Mouse (Mus musculus) heart, embryonic 14.5 days (tissue): ENCODE measurements at regions not wholly inside any gene's neighbourhood (a gene's known extent, or its start where the extent isn't known, plus 50 kb on each side); places are given as distances from the start of the nearest gene placed in this dataset.

Experiments
- ATAC-seq: fragments of 200-750 bp; cut with Nextera tagmentation; 2 replicates; pipeline ENCODE4 v1.8.0; 2017; ENCODE audit warnings: low read depth, moderate TSS enrichment; ENCODE audit not compliant: insufficient number of reproducible peaks, insufficient read depth, low FRiP score
- H3K27ac ChIP-seq, 2 experiments: fragments of 200-500 bp in 1 of 2; fragments of 300-500 bp in 1 of 2; sonication (generic) in 1 of 2; replicated peaks in 1 of 2; 2 replicates each; pipeline ENCODE4 v1.5.1; 2012 to 2014; ENCODE audit warnings: low read depth in 2 of 2, low read length in 2 of 2, control low read depth in 1 of 2, mild to moderate bottlenecking in 1 of 2, mixed read lengths in 1 of 2; ENCODE audit not compliant: control insufficient read depth in 1 of 2, insufficient read depth in 1 of 2
- H3K27me3 ChIP-seq: fragments of 300-500 bp; sonication (generic); 2 replicates; pipeline ENCODE4 v1.6.1; 2014; ENCODE audit warnings: mild to moderate bottlenecking, low read length, control low read depth; ENCODE audit not compliant: control insufficient read depth, insufficient read depth
- H3K36me3 ChIP-seq: fragments of 300-500 bp; sonication (generic); 2 replicates; pipeline ENCODE4 v1.6.1; 2014; ENCODE audit warnings: mild to moderate bottlenecking, control low read depth, low read length, mixed read lengths; ENCODE audit not compliant: control insufficient read depth, insufficient read depth
- H3K4me1 ChIP-seq, 2 experiments: fragments of 200-500 bp in 1 of 2; fragments of 300-500 bp in 1 of 2; sonication (generic) in 1 of 2; 2 replicates each; pipeline ENCODE4 v1.6.1; 2012 to 2014; ENCODE audit warnings: low read length in 2 of 2, control low read depth in 1 of 2, mixed read lengths in 1 of 2; ENCODE audit not compliant: control insufficient read depth in 2 of 2, insufficient read depth in 2 of 2
- H3K4me2 ChIP-seq: fragments of 300-500 bp; sonication (generic); 2 replicates; pipeline ENCODE4 v1.6.1; 2014; ENCODE audit warnings: mild to moderate bottlenecking, low read length
- H3K4me3 ChIP-seq, 2 experiments: fragments of 200-500 bp in 1 of 2; fragments of 300-500 bp in 1 of 2; sonication (generic) in 1 of 2; 2 replicates each; pipeline ENCODE4 v1.5.1; 2012 to 2014; ENCODE audit warnings: low read length in 2 of 2, mild to moderate bottlenecking in 2 of 2, control low read depth in 1 of 2, low read depth in 1 of 2, moderate library complexity in 1 of 2; ENCODE audit not compliant: control insufficient read depth in 1 of 2, insufficient read depth in 1 of 2
- H3K9ac ChIP-seq: fragments of 300-500 bp; sonication (generic); 2 replicates; pipeline ENCODE4 v1.6.1; 2014; ENCODE audit warnings: mild to moderate bottlenecking, low read length
- H3K9me3 ChIP-seq: fragments of 300-500 bp; sonication (generic); 2 replicates; pipeline ENCODE4 v1.6.1; 2016; ENCODE audit warnings: low read length, control low read depth; ENCODE audit not compliant: control insufficient read depth
- WGBS: fragments of 180-500 bp; shearing (Covaris S2); extraction: QIAGEN DNeasy Blood & Tissue Kit; methylation state at CpG from one replicate; pipeline ENCODE4 v1.1.7; 2014; 5-methylcytosine and 5-hydroxymethylcytosine counted together

DNA sequence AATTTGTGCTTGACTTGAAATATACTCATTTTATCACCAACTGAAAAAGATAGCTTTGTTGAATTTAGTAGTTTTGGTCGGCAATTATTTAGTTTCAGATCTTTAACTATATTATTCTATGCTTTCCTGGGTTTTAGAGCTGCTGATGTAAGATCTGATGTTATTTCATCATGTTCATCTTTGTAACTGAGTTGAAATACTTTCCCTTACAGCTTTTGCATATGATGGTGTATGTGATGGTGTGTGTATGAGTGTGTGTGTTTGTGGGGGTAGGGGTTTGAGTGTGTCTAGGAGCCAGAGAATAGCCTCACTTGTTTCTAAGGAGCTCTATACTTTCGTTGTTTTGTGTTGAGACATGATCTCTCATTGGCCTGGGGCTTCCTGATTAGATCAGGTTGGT, 819.6 kb upstream of the Lrrc6 start:
- Histone ChIP-seq H3K27me3 (no peaks in the 10 kb centered on the region), H3K36me3 (no peaks in the 10 kb centered on the region), H3K27ac (no peak overlapping the region), H3K4me3 (no peak overlapping the region), H3K9ac (no peak overlapping the region), H3K9me3 (no peaks in the 10 kb centered on the region), H3K4me1 (no peaks in the 10 kb centered on the region), H3K4me2 (no peak overlapping the region)
- WGBS: 68% methylated on average over 2 of the region's 2 CpGs
- ATAC-seq: no peak

DNA sequence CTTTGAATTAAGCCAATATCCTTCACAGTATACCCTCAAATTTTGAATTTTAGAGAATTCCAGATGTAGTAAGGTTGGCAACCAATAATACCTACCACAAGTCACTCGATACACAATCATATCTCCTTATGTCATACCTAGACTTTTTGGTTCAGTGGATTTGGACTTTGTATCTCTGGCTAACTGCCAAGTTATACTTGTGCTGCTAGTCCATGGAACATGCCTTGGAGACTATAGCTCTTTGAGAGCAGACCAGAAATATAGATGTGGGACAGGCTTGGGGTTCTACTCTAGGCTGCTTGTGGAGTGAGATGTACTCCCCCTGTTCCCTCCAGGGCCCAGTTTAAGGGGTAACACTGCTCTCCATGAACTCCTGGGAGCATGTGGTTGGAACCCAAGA, 814.5 kb upstream of the Lrrc6 start:
- no peak overlapping the region for H3K4me2 ChIP-seq
- no peak overlapping the region for H3K9ac ChIP-seq
- H3K36me3 ChIP-seq: no peaks in the 10 kb centered on the region
- ATAC-seq: no peak
- H3K9me3 ChIP-seq: no peaks in the 10 kb centered on the region
- no peaks in the 10 kb centered on the region for H3K4me1 ChIP-seq
- H3K27ac ChIP-seq: no peak overlapping the region
- WGBS: 72% methylated on average over 1 of the region's 1 CpGs
- no peak overlapping the region for H3K4me3 ChIP-seq
- H3K27me3 ChIP-seq: no peaks in the 10 kb centered on the region

DNA sequence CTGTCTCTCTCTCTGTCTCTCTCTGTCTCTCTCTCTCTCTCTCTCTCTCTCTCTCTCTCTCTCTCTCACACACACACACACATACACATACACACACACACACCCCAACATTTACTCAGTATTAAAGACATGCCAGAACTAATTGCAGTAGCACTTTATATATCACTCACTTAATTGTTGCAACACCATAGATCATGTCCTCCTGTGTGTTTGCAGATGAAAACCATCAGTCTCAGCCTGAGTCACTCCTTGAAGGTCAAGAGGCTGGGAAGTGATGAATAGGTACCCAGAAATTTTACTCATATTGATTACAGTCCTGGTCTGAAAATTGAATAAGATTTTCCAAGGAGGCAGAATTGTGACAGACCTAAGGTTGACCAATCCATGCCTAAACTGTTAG, 812.9 kb upstream of the Lrrc6 start:
- Histone ChIP-seq H3K27me3 (no peaks in the 10 kb centered on the region), H3K4me1 (no peaks in the 10 kb centered on the region), H3K36me3 (no peaks in the 10 kb centered on the region), H3K4me3 (no peak overlapping the region), H3K27ac (no peak overlapping the region), H3K4me2 (no peak overlapping the region), H3K9ac (no peak overlapping the region), H3K9me3 (no peaks in the 10 kb centered on the region)
- ATAC-seq: no peak

DNA sequence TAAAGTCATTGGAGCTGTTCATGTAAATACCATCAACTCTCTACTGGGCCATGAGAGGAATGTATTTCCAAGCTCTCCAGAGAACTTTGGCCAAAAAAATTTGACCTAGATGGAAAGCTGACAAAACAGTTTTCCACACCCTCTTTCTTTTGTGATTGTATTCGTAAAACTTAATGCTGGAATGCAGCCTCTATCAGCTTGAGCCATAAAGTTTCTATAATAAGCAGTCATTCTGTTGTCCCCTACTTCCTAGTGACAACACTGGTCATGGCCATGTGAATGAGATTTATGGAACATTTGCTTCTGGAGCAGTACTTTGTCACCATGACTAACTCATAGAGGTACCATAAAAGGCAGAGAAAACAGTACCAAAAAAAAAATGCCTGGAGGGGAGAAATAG, 805.0 kb upstream of the Lrrc6 start:
- no peaks in the 10 kb centered on the region for H3K9me3 ChIP-seq
- H3K4me2 ChIP-seq: no peak overlapping the region
- H3K4me1 ChIP-seq: peaks cover 6 to 14% of the 10 kb centered on the region in 2 experiments; a peak in 3 of 4 replicates
- H3K27me3 ChIP-seq: no peaks in the 10 kb centered on the region
- H3K27ac ChIP-seq: no peak overlapping the region
- no peak overlapping the region for H3K9ac ChIP-seq
- 15% methylated on average over 1 of the region's 1 CpGs for WGBS
- no peak overlapping the region for H3K4me3 ChIP-seq
- ATAC-seq: no peak
- H3K36me3 ChIP-seq: no peaks in the 10 kb centered on the region

DNA sequence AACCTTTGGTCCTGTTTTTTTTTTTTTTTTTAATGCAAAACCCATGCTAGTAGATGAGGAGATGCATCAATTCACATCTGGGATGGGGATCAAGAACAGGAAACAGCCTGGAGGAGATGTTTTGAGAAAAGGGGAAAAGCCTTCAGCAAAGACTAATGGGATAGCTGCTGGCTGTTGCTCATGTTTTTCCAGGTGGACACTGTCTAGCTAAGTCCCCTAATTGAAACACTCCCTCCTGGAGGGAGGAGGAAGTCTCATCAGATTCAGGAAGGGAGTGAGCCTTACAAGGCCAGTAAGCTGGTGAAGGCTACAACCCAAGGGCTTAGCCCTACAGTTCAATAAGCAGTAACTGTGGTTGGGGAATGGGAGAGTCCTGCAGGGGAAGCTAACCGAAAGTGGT, 803.1 kb upstream of the Lrrc6 start:
- peaks cover 9 to 14% of the 10 kb centered on the region in 2 experiments; a peak in 3 of 4 replicates for H3K4me1 ChIP-seq
- H3K9ac ChIP-seq: no peak overlapping the region
- H3K27ac ChIP-seq: no peak overlapping the region
- 73% methylated on average over 1 of the region's 1 CpGs for WGBS
- no peaks in the 10 kb centered on the region for H3K9me3 ChIP-seq
- no peak overlapping the region for H3K4me2 ChIP-seq
- no peak for ATAC-seq
- H3K4me3 ChIP-seq: no peak overlapping the region
- no peaks in the 10 kb centered on the region for H3K36me3 ChIP-seq
- no peaks in the 10 kb centered on the region for H3K27me3 ChIP-seq

DNA sequence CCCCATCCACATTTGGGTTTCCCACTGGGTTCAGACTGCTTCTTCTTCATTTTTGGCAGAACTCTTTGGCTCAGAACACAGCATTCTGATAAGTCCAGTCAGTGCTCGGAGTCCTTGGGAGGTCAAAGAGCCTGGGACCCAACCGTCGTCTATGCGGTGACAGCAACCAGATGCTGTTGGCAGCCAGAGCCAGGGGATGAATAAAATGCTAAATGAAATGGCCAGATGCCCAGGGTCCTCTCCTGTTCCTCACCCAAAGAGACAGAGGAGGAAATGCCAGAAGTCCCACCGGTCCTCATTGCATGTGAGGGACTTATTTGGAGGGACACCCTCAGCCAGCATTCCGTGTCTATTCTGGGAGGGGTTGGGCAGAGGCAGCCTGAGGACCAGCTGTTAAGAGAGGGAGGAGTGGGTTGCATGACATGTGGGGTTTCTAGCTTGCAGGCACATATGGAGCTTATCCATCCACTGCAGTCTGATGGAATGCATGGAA, 801.2 kb upstream of the Lrrc6 start:
- no peak overlapping the region for H3K4me3 ChIP-seq
- H3K9ac ChIP-seq: no peak overlapping the region
- no peak overlapping the region for H3K4me2 ChIP-seq
- H3K36me3 ChIP-seq: no peaks in the 10 kb centered on the region
- no peaks in the 10 kb centered on the region for H3K9me3 ChIP-seq
- ATAC-seq: peak; percentile 81
- H3K27ac ChIP-seq: peak overlapping the region; percentile 17 to 20; a peak in 3 of 4 replicates
- H3K27me3 ChIP-seq: no peaks in the 10 kb centered on the region
- WGBS: 21% methylated on average over 6 of the region's 6 CpGs
- peaks cover 9 to 14% of the 10 kb centered on the region in 2 experiments; a peak in 3 of 4 replicates for H3K4me1 ChIP-seq

DNA sequence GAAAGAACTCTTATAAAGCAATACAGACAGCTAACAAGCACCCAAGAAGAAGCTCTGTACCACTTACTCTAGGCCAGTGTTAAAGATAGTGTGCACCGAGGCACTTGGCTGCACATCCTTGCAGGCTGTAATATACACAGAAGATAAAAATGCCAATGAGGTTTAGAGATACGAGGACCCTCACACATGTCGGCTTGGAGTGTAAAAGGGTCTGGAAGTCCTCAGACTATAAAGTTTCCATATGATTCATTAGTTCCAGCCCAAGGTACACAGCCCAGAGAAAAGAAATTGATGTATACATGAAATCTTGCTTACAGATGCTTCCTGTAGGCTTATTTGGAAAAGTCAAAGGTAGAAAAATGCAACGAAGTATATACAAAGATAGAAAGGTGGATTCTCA, 800.3 kb upstream of the Lrrc6 start:
- no peaks in the 10 kb centered on the region for H3K9me3 ChIP-seq
- no peak overlapping the region for H3K4me2 ChIP-seq
- 35% methylated on average over 4 of the region's 4 CpGs for WGBS
- H3K27me3 ChIP-seq: no peaks in the 10 kb centered on the region
- peaks cover 9 to 14% of the 10 kb centered on the region in 2 experiments; a peak in 3 of 4 replicates for H3K4me1 ChIP-seq
- ATAC-seq: no peak
- H3K4me3 ChIP-seq: no peak overlapping the region
- H3K9ac ChIP-seq: no peak overlapping the region
- H3K27ac ChIP-seq: peak overlapping the region in 1 of 2 experiments; percentile 20; a peak in 2 of 4 replicates
- H3K36me3 ChIP-seq: no peaks in the 10 kb centered on the region

DNA sequence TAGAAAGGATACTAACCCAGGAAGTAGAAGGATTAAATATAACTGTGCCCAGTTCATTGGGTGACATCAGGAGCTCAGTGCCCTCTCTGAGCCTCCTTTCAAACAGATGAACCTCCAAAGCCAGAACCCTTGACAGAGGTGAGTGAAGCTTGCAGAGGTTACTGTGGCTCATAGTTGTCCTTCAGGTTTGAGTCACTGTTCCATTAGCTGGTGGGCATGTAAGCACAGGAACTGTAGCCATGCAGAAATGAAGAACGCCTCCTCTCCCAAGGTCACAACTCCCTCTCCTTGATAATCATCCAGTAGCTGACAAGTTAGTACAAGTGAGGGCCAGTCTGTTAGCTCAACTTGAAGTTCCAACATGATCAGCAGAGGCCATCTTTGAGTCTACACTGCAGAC, 794.1 kb upstream of the Lrrc6 start:
- Histone ChIP-seq H3K9me3 (no peaks in the 10 kb centered on the region), H3K36me3 (no peaks in the 10 kb centered on the region), H3K4me2 (no peak overlapping the region), H3K27ac (no peak overlapping the region), H3K4me1 (no peaks in the 10 kb centered on the region), H3K9ac (no peak overlapping the region), H3K4me3 (no peak overlapping the region), H3K27me3 (no peaks in the 10 kb centered on the region)
- no peak for ATAC-seq
- WGBS: 79% methylated on average over 1 of the region's 1 CpGs
